Mouse (Mus musculus): ENCODE measurements around the gene Dnah11. TPM values are rescaled to one million over a fixed set of nuclear protein-coding genes. Genes with fewer than 3 reads are reported as not detected.
A peak's percentile ranks its signal among the peaks of the same experiment; 100 is the strongest.
"Not testable (repeated sequence)": the region's sequence is repeated elsewhere in the genome, so short reads cannot be mapped to it uniquely, and the experiment has no call there.

The Dnah11 gene
- polyA plus RNA-seq, 1 experiment from 2014 or later, result 0.19 TPM

- H3K27ac ChIP-seq (replicated peaks), result no peak overlapping the region
- 35% methylated on average over 7 of the region's 7 CpGs for WGBS
- H3K4me3 ChIP-seq, result no peak overlapping the region
- no peak overlapping the region for H3K4me2 ChIP-seq (replicated peaks)
- no peak overlapping the region for H3K9ac ChIP-seq (replicated peaks)
- no peaks in the 10 kb centered on the region for H3K36me3 ChIP-seq
- H3K4me1 ChIP-seq, result no peaks in the 10 kb centered on the region
- no peak for ATAC-seq (ENCODE audit: low FRiP score, low read depth)
- no peaks in the 10 kb centered on the region for H3K9me3 ChIP-seq
- no peaks in the 10 kb centered on the region for H3K27me3 ChIP-seq
Measured at GRCm38 (mm10) chr12:117941947-117942346, 256.9 kb downstream of the Dnah11 start.

- no peak overlapping the region for H3K4me3 ChIP-seq
- no peaks in the 10 kb centered on the region for H3K36me3 ChIP-seq
- no peaks in the 10 kb centered on the region for H3K9me3 ChIP-seq
- no peak overlapping the region for H3K27ac ChIP-seq (replicated peaks)
- no peaks in the 10 kb centered on the region for H3K27me3 ChIP-seq
- no peaks in the 10 kb centered on the region for H3K4me1 ChIP-seq
- WGBS, result 63% methylated on average over 2 of the region's 2 CpGs
- no peak for ATAC-seq (ENCODE audit: low FRiP score, low read depth)
- H3K9ac ChIP-seq (replicated peaks), result no peak overlapping the region
- H3K4me2 ChIP-seq (replicated peaks), result no peak overlapping the region
Measured at GRCm38 (mm10) chr12:117938214-117938613, 260.6 kb downstream of the Dnah11 start.

GRCm38 (mm10) chr12:117932026-117932425, 266.8 kb downstream of the Dnah11 start:
- Histone ChIP-seq H3K9ac (replicated peaks) (no peak overlapping the region), H3K4me1 (no peaks in the 10 kb centered on the region), H3K4me3 (no peak overlapping the region), H3K4me2 (replicated peaks) (no peak overlapping the region), H3K36me3 (no peaks in the 10 kb centered on the region), H3K27ac (replicated peaks) (no peak overlapping the region), H3K27me3 (no peaks in the 10 kb centered on the region), H3K9me3 (no peaks in the 10 kb centered on the region)
- WGBS, result 82% methylated on average over 1 of the region's 1 CpGs
- ATAC-seq (ENCODE audit: low FRiP score, low read depth), result no peak

- H3K9ac ChIP-seq (replicated peaks), result no peak overlapping the region
- no peak overlapping the region for H3K27ac ChIP-seq (replicated peaks)
- no peaks in the 10 kb centered on the region for H3K4me1 ChIP-seq
- no peaks in the 10 kb centered on the region for H3K9me3 ChIP-seq
- H3K4me2 ChIP-seq (replicated peaks), result no peak overlapping the region
- ATAC-seq (ENCODE audit: low FRiP score, low read depth), result no peak
- WGBS, result 88% methylated on average over 4 of the region's 4 CpGs
- no peak overlapping the region for H3K4me3 ChIP-seq
- H3K36me3 ChIP-seq, result no peaks in the 10 kb centered on the region
- H3K27me3 ChIP-seq, result no peaks in the 10 kb centered on the region
Measured at GRCm38 (mm10) chr12:117929768-117930167, 269.1 kb downstream of the Dnah11 start.

GRCm38 (mm10) chr12:117915826-117916588, 282.8 kb downstream of the Dnah11 start:
- H3K9me3 ChIP-seq, result no peaks in the 10 kb centered on the region
- 64% methylated on average over 10 of the region's 10 CpGs for WGBS
- H3K4me3 ChIP-seq, result no peak overlapping the region
- H3K4me1 ChIP-seq, result peaks cover 29% of the 10 kb centered on the region
- no peak overlapping the region for H3K9ac ChIP-seq (replicated peaks)
- H3K36me3 ChIP-seq, result no peaks in the 10 kb centered on the region
- ATAC-seq (ENCODE audit: low FRiP score, low read depth), result no peak
- peaks cover 8% of the 10 kb centered on the region; the same call in 1 of the 2 replicates for H3K27me3 ChIP-seq
- H3K27ac ChIP-seq (replicated peaks), result no peak overlapping the region
- H3K4me2 ChIP-seq (replicated peaks), result no peak overlapping the region

- 20% methylated on average over 10 of the region's 10 CpGs for WGBS
- no peak overlapping the region for H3K27ac ChIP-seq (replicated peaks)
- no peaks in the 10 kb centered on the region for H3K9me3 ChIP-seq
- H3K36me3 ChIP-seq, result no peaks in the 10 kb centered on the region
- no peak overlapping the region for H3K4me2 ChIP-seq (replicated peaks)
- no peak overlapping the region for H3K4me3 ChIP-seq
- peaks cover 29% of the 10 kb centered on the region for H3K4me1 ChIP-seq
- ATAC-seq (ENCODE audit: low FRiP score, low read depth), result peak; percentile 51
- H3K27me3 ChIP-seq, result peaks cover 8% of the 10 kb centered on the region; the same call in 1 of the 2 replicates
- no peak overlapping the region for H3K9ac ChIP-seq (replicated peaks)
Measured at GRCm38 (mm10) chr12:117914613-117915245, 284.1 kb downstream of the Dnah11 start.

GRCm38 (mm10) chr12:117911396-117911795, 287.4 kb downstream of the Dnah11 start:
- Histone ChIP-seq H3K4me2 (replicated peaks) (no peak overlapping the region), H3K9me3 (no peaks in the 10 kb centered on the region), H3K4me1 (peaks cover 27% of the 10 kb centered on the region), H3K27me3 (peaks cover 8% of the 10 kb centered on the region; the same call in 1 of the 2 replicates), H3K9ac (replicated peaks) (no peak overlapping the region), H3K4me3 (no peak overlapping the region), H3K36me3 (no peaks in the 10 kb centered on the region), H3K27ac (replicated peaks) (no peak overlapping the region)
- ATAC-seq (ENCODE audit: low FRiP score, low read depth), result no peak
- WGBS, result 85% methylated on average over 1 of the region's 1 CpGs

GRCm38 (mm10) chr12:117905232-117905840, 293.5 kb downstream of the Dnah11 start:
- H3K27ac ChIP-seq (replicated peaks); H3K36me3 ChIP-seq; H3K4me2 ChIP-seq (replicated peaks); H3K4me3 ChIP-seq; ATAC-seq (ENCODE audit: low FRiP score, low read depth); H3K9ac ChIP-seq (replicated peaks); H3K4me1 ChIP-seq; H3K9me3 ChIP-seq; H3K27me3 ChIP-seq: not testable (repeated sequence)
- WGBS, result 86% methylated on average over 4 of the region's 4 CpGs

GRCm38 (mm10) chr12:117903671-117904070, 295.2 kb downstream of the Dnah11 start:
- no peak for ATAC-seq (ENCODE audit: low FRiP score, low read depth)
- 90% methylated on average over 8 of the region's 8 CpGs for WGBS
- Histone ChIP-seq H3K27ac (replicated peaks) (no peak overlapping the region), H3K4me2 (replicated peaks) (no peak overlapping the region), H3K9me3 (no peaks in the 10 kb centered on the region), H3K36me3 (no peaks in the 10 kb centered on the region), H3K9ac (replicated peaks) (no peak overlapping the region), H3K4me3 (no peak overlapping the region), H3K27me3 (no peaks in the 10 kb centered on the region), H3K4me1 (no peaks in the 10 kb centered on the region)

GRCm38 (mm10) chr12:117901352-117901751, 297.5 kb downstream of the Dnah11 start:
- not testable (repeated sequence) for H3K27ac ChIP-seq (replicated peaks); H3K9me3 ChIP-seq; H3K9ac ChIP-seq (replicated peaks); H3K27me3 ChIP-seq; H3K4me3 ChIP-seq; ATAC-seq (ENCODE audit: low FRiP score, low read depth); H3K36me3 ChIP-seq; H3K4me2 ChIP-seq (replicated peaks); H3K4me1 ChIP-seq
- WGBS, result 73% methylated on average over 2 of the region's 4 CpGs

- not testable (repeated sequence) for H3K27ac ChIP-seq (replicated peaks); H3K4me1 ChIP-seq; H3K9me3 ChIP-seq; H3K27me3 ChIP-seq; H3K36me3 ChIP-seq; ATAC-seq (ENCODE audit: low FRiP score, low read depth); H3K9ac ChIP-seq (replicated peaks); H3K4me2 ChIP-seq (replicated peaks); H3K4me3 ChIP-seq
- 91% methylated on average over 1 of the region's 4 CpGs for WGBS
Measured at GRCm38 (mm10) chr12:117900798-117901197, 298.0 kb downstream of the Dnah11 start.

- no peak overlapping the region for H3K27ac ChIP-seq (replicated peaks)
- no peak overlapping the region for H3K4me3 ChIP-seq
- WGBS, result 85% methylated on average over 3 of the region's 3 CpGs
- H3K4me2 ChIP-seq (replicated peaks), result no peak overlapping the region
- H3K9me3 ChIP-seq, result no peaks in the 10 kb centered on the region
- no peak for ATAC-seq (ENCODE audit: low FRiP score, low read depth)
- H3K9ac ChIP-seq (replicated peaks), result no peak overlapping the region
- no peaks in the 10 kb centered on the region for H3K27me3 ChIP-seq
- H3K36me3 ChIP-seq, result no peaks in the 10 kb centered on the region
- no peaks in the 10 kb centered on the region for H3K4me1 ChIP-seq
Measured at GRCm38 (mm10) chr12:117887422-117887821, 311.4 kb downstream of the Dnah11 start.

Measured in midbrain, embryonic 12.5 days (tissue).